Mouse (Mus musculus): ENCODE measurements around the gene Usp32. TPM values are rescaled to one million over a fixed set of nuclear protein-coding genes. Genes with fewer than 3 reads are reported as not detected.
A peak's percentile ranks its signal among the peaks of the same experiment; 100 is the strongest.

The Usp32 gene
- polyA plus RNA-seq, 1 experiment = 41.4 TPM

- 1% methylated on average over 49 of the region's 49 CpGs for WGBS
- Histone ChIP-seq H3K4me3 (replicated peaks; ENCODE audit: insufficient read depth, low read depth, low read length) (peak within 1 kb of the TSS; percentile 85), H3K4me1 (ENCODE audit: control insufficient read depth, insufficient read depth, low read length) (peaks cover 21% of the 10 kb centered on the region), H3K27me3 (ENCODE audit: control insufficient read depth, insufficient read depth, low read length) (no peaks in the 10 kb centered on the region), H3K27ac (ENCODE audit: insufficient read depth, low read length) (peak within 1 kb of the TSS; percentile 100)
- peak; percentile 87 for DNase-seq
- TF ChIP-seq CTCF (IDR thresholded peaks at IDR 0.05; ENCODE audit: borderline replicate concordance, insufficient read depth, low read depth, low read length) = no peak; the same call in 1 of the 2 replicates
- peak; percentile 96 for TF ChIP-seq POLR2A (IDR thresholded peaks at IDR 0.05; ENCODE audit: borderline replicate concordance, insufficient read depth, low read length)
These were observed 182.2 kb downstream of the Usp32 start, which contains the start of gene Car4 for GRCm38 (mm10) chr11:84957591-84958270. Gene Car4 (plus strand): TSS chr11:84957786.

GRCm38 (mm10) chr11:84957171-84957570 is 182.8 kb downstream of the Usp32 start:
- peak overlapping the region; percentile 19; the same call in 1 of the 2 replicates for H3K27ac ChIP-seq (ENCODE audit: insufficient read depth, low read length)
- no peaks in the 10 kb centered on the region for H3K27me3 ChIP-seq (ENCODE audit: control insufficient read depth, insufficient read depth, low read length)
- no peak for TF ChIP-seq POLR2A (IDR thresholded peaks at IDR 0.05; ENCODE audit: borderline replicate concordance, insufficient read depth, low read length)
- no peak for TF ChIP-seq CTCF (IDR thresholded peaks at IDR 0.05; ENCODE audit: borderline replicate concordance, insufficient read depth, low read depth, low read length)
- peaks cover 17% of the 10 kb centered on the region for H3K4me1 ChIP-seq (ENCODE audit: control insufficient read depth, insufficient read depth, low read length)
- H3K4me3 ChIP-seq (replicated peaks; ENCODE audit: insufficient read depth, low read depth, low read length) = peak overlapping the region; percentile 85
- DNase-seq = peak in 1 of 2 experiments; percentile 25
- 5% methylated on average over 15 of the region's 15 CpGs for WGBS

GRCm38 (mm10) chr11:84956400-84956799 is 183.6 kb downstream of the Usp32 start:
- WGBS = 54% methylated on average over 5 of the region's 5 CpGs
- Histone ChIP-seq H3K4me3 (replicated peaks; ENCODE audit: insufficient read depth, low read depth, low read length) (no peak overlapping the region), H3K27ac (ENCODE audit: insufficient read depth, low read length) (no peak overlapping the region), H3K27me3 (ENCODE audit: control insufficient read depth, insufficient read depth, low read length) (no peaks in the 10 kb centered on the region), H3K4me1 (ENCODE audit: control insufficient read depth, insufficient read depth, low read length) (peaks cover 9% of the 10 kb centered on the region; the same call in 1 of the 2 replicates)
- no peak for TF ChIP-seq POLR2A (IDR thresholded peaks at IDR 0.05; ENCODE audit: borderline replicate concordance, insufficient read depth, low read length)
- no peak for TF ChIP-seq CTCF (IDR thresholded peaks at IDR 0.05; ENCODE audit: borderline replicate concordance, insufficient read depth, low read depth, low read length)
- DNase-seq = no peak

GRCm38 (mm10) chr11:84952611-84953010 is 187.3 kb downstream of the Usp32 start:
- Histone ChIP-seq H3K4me3 (replicated peaks; ENCODE audit: insufficient read depth, low read depth, low read length) (no peak overlapping the region), H3K27me3 (ENCODE audit: control insufficient read depth, insufficient read depth, low read length) (no peaks in the 10 kb centered on the region), H3K27ac (ENCODE audit: insufficient read depth, low read length) (no peak overlapping the region), H3K4me1 (ENCODE audit: control insufficient read depth, insufficient read depth, low read length) (peaks cover 4% of the 10 kb centered on the region)
- TF ChIP-seq CTCF (IDR thresholded peaks at IDR 0.05; ENCODE audit: borderline replicate concordance, insufficient read depth, low read depth, low read length) (no peak), POLR2A (IDR thresholded peaks at IDR 0.05; ENCODE audit: borderline replicate concordance, insufficient read depth, low read length) (no peak)
- 78% methylated on average over 2 of the region's 2 CpGs for WGBS
- no peak for DNase-seq

- no peak for DNase-seq
- TF ChIP-seq POLR2A (IDR thresholded peaks at IDR 0.05; ENCODE audit: borderline replicate concordance, insufficient read depth, low read length) = no peak
- TF ChIP-seq CTCF (IDR thresholded peaks at IDR 0.05; ENCODE audit: borderline replicate concordance, insufficient read depth, low read depth, low read length) = no peak
- WGBS = 34% methylated on average over 3 of the region's 3 CpGs
- Histone ChIP-seq H3K27ac (ENCODE audit: insufficient read depth, low read length) (no peak overlapping the region), H3K27me3 (ENCODE audit: control insufficient read depth, insufficient read depth, low read length) (no peaks in the 10 kb centered on the region), H3K4me3 (replicated peaks; ENCODE audit: insufficient read depth, low read depth, low read length) (no peak overlapping the region), H3K4me1 (ENCODE audit: control insufficient read depth, insufficient read depth, low read length) (no peaks in the 10 kb centered on the region; the same call in none of the 2 replicates)
These were observed 191.4 kb downstream of the Usp32 start for GRCm38 (mm10) chr11:84948526-84948925.

GRCm38 (mm10) chr11:84948114-84948513 is 191.8 kb downstream of the Usp32 start:
- peaks cover 4% of the 10 kb centered on the region for H3K4me1 ChIP-seq (ENCODE audit: control insufficient read depth, insufficient read depth, low read length)
- TF ChIP-seq POLR2A (IDR thresholded peaks at IDR 0.05; ENCODE audit: borderline replicate concordance, insufficient read depth, low read length) (no peak), CTCF (IDR thresholded peaks at IDR 0.05; ENCODE audit: borderline replicate concordance, insufficient read depth, low read depth, low read length) (no peak)
- H3K27ac ChIP-seq (ENCODE audit: insufficient read depth, low read length) = no peak overlapping the region
- 56% methylated on average over 3 of the region's 3 CpGs for WGBS
- no peak overlapping the region for H3K4me3 ChIP-seq (replicated peaks; ENCODE audit: insufficient read depth, low read depth, low read length)
- no peak for DNase-seq
- H3K27me3 ChIP-seq (ENCODE audit: control insufficient read depth, insufficient read depth, low read length) = no peaks in the 10 kb centered on the region

- Histone ChIP-seq H3K27me3 (ENCODE audit: control insufficient read depth, insufficient read depth, low read length) (no peaks in the 10 kb centered on the region), H3K4me3 (replicated peaks; ENCODE audit: insufficient read depth, low read depth, low read length) (no peak overlapping the region), H3K27ac (ENCODE audit: insufficient read depth, low read length) (no peak overlapping the region), H3K4me1 (ENCODE audit: control insufficient read depth, insufficient read depth, low read length) (peaks cover 7% of the 10 kb centered on the region)
- WGBS = 43% methylated on average over 6 of the region's 6 CpGs
- no peak for TF ChIP-seq CTCF (IDR thresholded peaks at IDR 0.05; ENCODE audit: borderline replicate concordance, insufficient read depth, low read depth, low read length)
- no peak for TF ChIP-seq POLR2A (IDR thresholded peaks at IDR 0.05; ENCODE audit: borderline replicate concordance, insufficient read depth, low read length)
- DNase-seq = no peak
These were observed 192.8 kb downstream of the Usp32 start for GRCm38 (mm10) chr11:84947206-84947605.

- TF ChIP-seq POLR2A (IDR thresholded peaks at IDR 0.05; ENCODE audit: borderline replicate concordance, insufficient read depth, low read length) (no peak), CTCF (IDR thresholded peaks at IDR 0.05; ENCODE audit: borderline replicate concordance, insufficient read depth, low read depth, low read length) (no peak)
- H3K4me3 ChIP-seq (replicated peaks; ENCODE audit: insufficient read depth, low read depth, low read length) = no peak overlapping the region
- no peaks in the 10 kb centered on the region for H3K27me3 ChIP-seq (ENCODE audit: control insufficient read depth, insufficient read depth, low read length)
- no peak overlapping the region for H3K27ac ChIP-seq (ENCODE audit: insufficient read depth, low read length)
- 91% methylated on average over 3 of the region's 3 CpGs for WGBS
- peaks cover 7% of the 10 kb centered on the region for H3K4me1 ChIP-seq (ENCODE audit: control insufficient read depth, insufficient read depth, low read length)
- DNase-seq = no peak
These were observed 194.1 kb downstream of the Usp32 start for GRCm38 (mm10) chr11:84945841-84946240.
